Mouse (Mus musculus) ES-E14 (cell line): ENCODE data around the gene Pdcd4. TPM values are rescaled to one million over a fixed set of nuclear protein-coding genes. Genes with fewer than 3 reads are reported as not detected.

ENCODE experiments used
- DNase-seq: peaks from one replicate; pipeline ENCODE4 v3.0.0-alpha.2; 2013; ENCODE audit warnings: low read depth, low spot score
- H3K27ac ChIP-seq: 2 replicates; pipeline ENCODE4 v1.5.1; 2012; ENCODE audit warnings: low read depth, mild to moderate bottlenecking, low read length, moderate library complexity, mixed read lengths; ENCODE audit not compliant: poor library complexity, insufficient read depth, severe bottlenecking
- H3K36me3 ChIP-seq: 2 replicates; pipeline ENCODE4 v1.6.1; 2012; ENCODE audit warnings: mild to moderate bottlenecking, low read length, moderate library complexity, mixed read lengths; ENCODE audit not compliant: control insufficient read depth, poor library complexity, insufficient read depth, severe bottlenecking
- H3K4me1 ChIP-seq, 2 experiments: fragments of 150-350 bp in 1 of 2; sonication (generic) in 1 of 2; 2 replicates each; pipeline ENCODE4 v1.6.1; 2012; ENCODE audit warnings: low read length in 2 of 2, mild to moderate bottlenecking in 1 of 2, mixed read lengths in 1 of 2; ENCODE audit not compliant: control insufficient read depth in 2 of 2, insufficient read depth in 2 of 2, poor library complexity in 1 of 2
- H3K4me3 ChIP-seq, 2 experiments: fragments of 150-350 bp in 1 of 2; sonication (generic) in 1 of 2; 2 replicates each; pipeline ENCODE4 v1.5.1; 2012; ENCODE audit warnings: low read length in 2 of 2, low read depth in 1 of 2, mild to moderate bottlenecking in 1 of 2, mixed read lengths in 1 of 2; ENCODE audit not compliant: insufficient read depth in 1 of 2, poor library complexity in 1 of 2, severe bottlenecking in 1 of 2
- H3K9ac ChIP-seq: 2 replicates; pipeline ENCODE4 v1.6.1; 2012; ENCODE audit warnings: low read depth, mild to moderate bottlenecking, low read length, mixed read lengths; ENCODE audit not compliant: poor library complexity, insufficient read depth, severe bottlenecking
- H3K9me3 ChIP-seq: fragments of 150-350 bp; sonication (generic); 2 replicates; pipeline ENCODE4 v1.6.1; 2012; ENCODE audit warnings: low read depth, mild to moderate bottlenecking, low read length; ENCODE audit not compliant: control insufficient read depth, insufficient read depth
- CHD2 ChIP-seq: IDR thresholded peaks from 2 replicates; pipeline ENCODE4 v1.6.1; 2014; ENCODE audit warnings: mild to moderate bottlenecking, low read depth, low read length, inconsistent platforms
- HCFC1 ChIP-seq: IDR thresholded peaks from 2 replicates; pipeline ENCODE4 v1.6.1; 2012; ENCODE audit warnings: low read length, inconsistent platforms, borderline replicate concordance; ENCODE audit not compliant: insufficient read depth
- MAFK ChIP-seq: IDR thresholded peaks from 2 replicates; pipeline ENCODE4 v1.6.1; 2014; ENCODE audit warnings: mild to moderate bottlenecking, low read depth, low read length, inconsistent platforms; ENCODE audit not compliant: insufficient read depth
- ZC3H11A ChIP-seq: IDR thresholded peaks from 2 replicates; pipeline ENCODE4 v1.6.1; 2012; ENCODE audit warnings: low read depth, mild to moderate bottlenecking, inconsistent platforms, low read length, borderline replicate concordance
- ZNF384 ChIP-seq: IDR thresholded peaks from 2 replicates; pipeline ENCODE4 v1.6.1; 2012; ENCODE audit warnings: low read depth, low read length, inconsistent platforms
- in situ Hi-C, 2 experiments: fragments of 600-800 bp; cut with MboI; formaldehyde crosslinking; loops; one replicate each; pipeline ENCODE4 v1.15.1; 2025; ENCODE audit warnings: low sequenced_read_pairs in 2 of 2, inconsistent platforms in 1 of 2; ENCODE audit not compliant: unreplicated experiment in 2 of 2
- total RNA-seq: library from RNA; depleted of rRNA; stranded (reverse); fragments of 300-350 nt; gene quantifications from 2 replicates; pipeline ENCODE4 v1.2.3, GENCODE M21; 2012; rRNA removed

Pdcd4 gene
- total RNA-seq, 1 experiment = 13.4 TPM

DNA sequence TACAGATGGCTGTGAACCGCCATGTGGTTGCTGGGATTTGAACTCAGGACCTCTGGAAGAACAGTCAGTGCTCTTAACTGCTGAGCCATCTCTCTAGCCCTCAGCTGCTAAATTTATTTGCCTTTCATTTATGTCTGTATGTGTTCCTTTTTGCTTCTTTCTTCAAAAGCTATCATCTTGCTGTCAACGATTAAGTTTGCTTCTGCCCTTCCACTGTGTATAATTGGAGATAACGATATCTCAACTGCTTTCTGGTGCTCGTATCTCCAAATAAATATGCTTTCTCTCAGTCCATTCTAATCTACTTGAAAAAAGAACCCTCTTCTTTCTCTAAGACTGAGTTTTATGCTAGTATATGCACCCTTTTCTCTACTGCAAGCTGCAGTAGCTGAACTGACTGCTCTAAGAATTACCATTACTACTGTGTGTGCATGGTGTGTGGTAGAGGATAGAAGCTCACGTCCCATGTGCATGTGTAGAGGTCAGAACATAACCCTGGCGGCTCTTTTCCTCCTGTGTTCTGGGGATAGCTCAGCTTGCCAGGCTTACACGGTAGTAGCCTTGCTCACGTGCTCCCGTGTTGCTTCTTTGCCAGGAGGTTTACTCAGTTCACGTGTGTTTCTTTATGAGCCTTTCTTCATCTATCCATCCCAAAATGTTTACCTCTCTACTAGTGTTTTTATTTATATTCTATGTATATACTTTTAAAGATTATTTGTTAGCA lies 73.0 kb downstream of the Pdcd4 start:
- no peak for TF ChIP-seq ZNF384
- TF ChIP-seq HCFC1 = no peak
- no peak for TF ChIP-seq CHD2
- TF ChIP-seq ZC3H11A = no peak
- no peak for TF ChIP-seq MAFK
- Histone ChIP-seq H3K4me3 (no peak overlapping the region), H3K27ac (no peak overlapping the region), H3K4me1 (no peaks in the 10 kb centered on the region), H3K36me3 (no peaks in the 10 kb centered on the region), H3K9ac (no peak overlapping the region), H3K9me3 (no peaks in the 10 kb centered on the region)
- no peak for DNase-seq
- in situ Hi-C loops = no loop called here

DNA sequence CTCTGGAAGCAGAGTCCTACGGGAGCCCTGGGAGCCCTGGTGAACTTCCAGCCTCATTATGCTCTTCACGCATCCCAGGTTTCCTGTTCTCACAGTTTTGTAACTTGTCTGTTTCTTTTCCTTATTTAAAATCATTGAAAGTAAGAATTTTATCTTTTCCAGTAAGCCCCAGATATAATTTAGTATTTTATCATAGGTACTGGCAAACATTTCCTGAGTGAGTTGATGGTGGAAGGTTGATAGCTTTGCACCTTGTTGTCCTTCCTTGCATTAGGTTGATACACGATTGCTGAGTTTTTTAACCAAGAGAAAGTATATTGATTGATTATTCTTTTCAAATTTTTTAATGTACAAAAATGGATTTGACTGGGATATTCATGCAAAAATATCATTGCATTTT lies 77.2 kb downstream of the Pdcd4 start:
- H3K9me3 ChIP-seq = no peaks in the 10 kb centered on the region
- no peak for TF ChIP-seq HCFC1
- TF ChIP-seq ZC3H11A = no peak
- no peak for TF ChIP-seq CHD2
- TF ChIP-seq ZNF384 = no peak
- no peak for TF ChIP-seq MAFK
- H3K4me3 ChIP-seq = no peak overlapping the region
- in situ Hi-C loops = no loop called here
- H3K27ac ChIP-seq = no peak overlapping the region
- H3K9ac ChIP-seq = no peak overlapping the region
- H3K36me3 ChIP-seq = no peaks in the 10 kb centered on the region
- DNase-seq = no peak
- no peaks in the 10 kb centered on the region for H3K4me1 ChIP-seq

DNA sequence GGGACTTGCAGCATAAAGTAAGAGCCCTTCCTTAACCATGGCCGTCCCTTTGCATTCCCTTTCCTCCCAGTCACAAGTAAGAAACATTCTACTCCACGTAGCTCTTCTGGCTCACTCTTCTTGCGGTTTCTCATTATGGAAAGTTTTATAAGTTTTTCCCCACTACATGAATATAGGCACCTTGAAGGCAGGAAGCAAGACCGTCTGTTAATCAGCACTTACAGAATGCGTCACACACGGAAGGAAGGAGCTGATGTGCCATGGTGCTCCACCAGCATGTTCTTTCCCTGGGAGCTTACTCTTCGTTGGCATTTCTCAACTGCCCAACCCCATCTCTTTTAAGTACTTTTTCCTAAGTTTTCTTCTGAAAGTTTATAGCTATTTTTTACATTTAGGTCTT lies 79.9 kb downstream of the Pdcd4 start:
- H3K9ac ChIP-seq = no peak overlapping the region
- in situ Hi-C loops = no loop called here
- no peak overlapping the region for H3K4me3 ChIP-seq
- no peaks in the 10 kb centered on the region for H3K9me3 ChIP-seq
- no peaks in the 10 kb centered on the region for H3K4me1 ChIP-seq
- H3K27ac ChIP-seq = no peak overlapping the region
- no peaks in the 10 kb centered on the region for H3K36me3 ChIP-seq
- DNase-seq = no peak
- TF ChIP-seq HCFC1 = no peak
- no peak for TF ChIP-seq MAFK
- TF ChIP-seq ZC3H11A = no peak
- TF ChIP-seq ZNF384 = no peak
- TF ChIP-seq CHD2 = no peak

DNA sequence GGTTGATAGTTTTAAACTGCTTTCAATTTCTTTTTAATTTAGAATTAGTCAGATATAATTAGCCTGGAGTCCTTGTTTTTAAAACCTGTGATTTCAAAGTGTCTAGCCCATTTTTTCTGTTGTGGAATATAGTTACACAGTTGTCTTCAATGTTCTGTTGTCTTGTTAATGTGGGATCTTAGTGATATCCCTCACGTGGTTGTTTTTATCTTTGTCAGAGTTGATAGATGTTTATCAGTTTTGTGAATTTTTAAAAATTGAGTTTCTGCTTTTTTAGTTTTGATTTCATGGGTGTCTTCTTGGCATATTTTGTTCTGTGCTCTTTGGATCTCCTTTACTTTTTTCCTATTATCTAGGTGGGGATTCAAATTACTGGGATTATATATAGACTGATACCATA lies 81.6 kb downstream of the Pdcd4 start:
- TF ChIP-seq ZC3H11A (no peak), ZNF384 (no peak), CHD2 (no peak), MAFK (no peak), HCFC1 (no peak)
- H3K36me3 ChIP-seq = no peaks in the 10 kb centered on the region
- H3K4me1 ChIP-seq = no peaks in the 10 kb centered on the region
- DNase-seq = no peak
- H3K9ac ChIP-seq = no peak overlapping the region
- H3K9me3 ChIP-seq = no peaks in the 10 kb centered on the region
- no peak overlapping the region for H3K4me3 ChIP-seq
- in situ Hi-C loops = no loop called here
- H3K27ac ChIP-seq = no peak overlapping the region

Other genes starting within 250 kb of the Pdcd4 start
- 1.4 and 2.5 TPM in 2 replicates for gene Rbm20, start 214.9 kb upstream of the Pdcd4 start, total RNA-seq
- 17.3 and 26.6 TPM in 2 replicates for gene Shoc2, start 52.1 kb downstream of the Pdcd4 start, total RNA-seq
- gene Bbip1, start 52.4 kb downstream of the Pdcd4 start, total RNA-seq = 11.8 and 21.9 TPM in 2 replicates
- gene Adra2a, start 151.9 kb downstream of the Pdcd4 start, total RNA-seq = 0.58 and 0.76 TPM in 2 replicates